Mouse (Mus musculus) intestine, postnatal 0 days (tissue): ENCODE measurements at regions not wholly inside any gene's neighbourhood (a gene's known extent, or its start where the extent isn't known, plus 50 kb on each side); places are given as distances from the start of the nearest gene placed in this dataset.

Experiments
- ATAC-seq: fragments of 200-750 bp; cut with Nextera tagmentation; 2 replicates; pipeline ENCODE4 v1.8.0; 2017; ENCODE audit warnings: mild to moderate bottlenecking, moderate TSS enrichment, moderate library complexity
- H3K27ac ChIP-seq: fragments of 300-500 bp; sonication (generic); 2 replicates; pipeline ENCODE4 v1.5.1; 2014; ENCODE audit warnings: mild to moderate bottlenecking, low read depth, low read length, moderate library complexity
- H3K27me3 ChIP-seq: fragments of 300-500 bp; sonication (generic); replicated peaks from 2 replicates; pipeline ENCODE4 v1.6.1; 2014; ENCODE audit warnings: low read length, mixed read lengths; ENCODE audit not compliant: control insufficient read depth, insufficient read depth
- H3K36me3 ChIP-seq: fragments of 300-500 bp; sonication (generic); 2 replicates; pipeline ENCODE4 v1.6.1; 2014; ENCODE audit warnings: mild to moderate bottlenecking, moderate library complexity; ENCODE audit not compliant: control insufficient read depth, insufficient read depth
- H3K4me1 ChIP-seq: fragments of 300-500 bp; sonication (generic); replicated peaks from 2 replicates; pipeline ENCODE4 v1.6.1; 2014; ENCODE audit warnings: antibody characterized with exemption, low read length, mixed read lengths; ENCODE audit not compliant: control insufficient read depth, insufficient read depth
- H3K4me2 ChIP-seq: fragments of 300-500 bp; sonication (generic); replicated peaks from 2 replicates; pipeline ENCODE4 v1.6.1; 2014; ENCODE audit warnings: low read depth, mild to moderate bottlenecking, moderate library complexity
- H3K4me3 ChIP-seq: fragments of 300-500 bp; sonication (generic); 2 replicates; pipeline ENCODE4 v1.5.1; 2014; ENCODE audit warnings: low read depth, low read length
- H3K9ac ChIP-seq: fragments of 300-500 bp; sonication (generic); 2 replicates; pipeline ENCODE4 v1.6.1; 2014; ENCODE audit warnings: mild to moderate bottlenecking, low read depth, low read length
- H3K9me3 ChIP-seq: fragments of 300-500 bp; sonication (generic); 2 replicates; pipeline ENCODE4 v1.6.1; 2016; ENCODE audit warnings: mixed run types; ENCODE audit not compliant: control insufficient read depth
- CTCF ChIP-seq: sonication (generic); IDR thresholded peaks from 2 replicates; pipeline ENCODE4 v1.5.1; 2016; ENCODE audit warnings: low read depth, mild to moderate bottlenecking, control low read depth, antibody characterized with exemption, moderate library complexity
- WGBS: fragments of 180-500 bp; shearing (Covaris S2); extraction: QIAGEN DNeasy Blood & Tissue Kit; methylation state at CpG from one replicate; pipeline ENCODE4 v1.1.7; 2014; 5-methylcytosine and 5-hydroxymethylcytosine counted together

DNA sequence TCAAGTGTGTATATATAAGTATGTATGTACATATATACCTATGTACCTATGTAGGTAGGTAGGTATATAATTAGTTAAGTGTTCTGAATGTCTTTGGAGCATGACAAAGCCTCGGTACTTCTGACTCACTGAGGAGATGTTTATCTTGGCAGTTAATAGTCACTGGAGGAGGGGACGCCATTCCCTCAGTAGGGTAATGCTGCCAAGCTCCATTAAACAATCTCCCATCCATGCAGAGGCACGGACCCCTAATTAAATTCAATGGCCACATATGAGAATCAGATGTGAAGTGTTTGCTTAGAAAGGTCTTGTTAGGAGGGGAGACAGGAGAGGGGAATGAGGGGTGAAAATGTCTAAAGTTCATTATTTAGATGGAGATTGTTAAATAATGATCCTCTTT lies 99.3 kb downstream of the Fasl start:
- H3K4me1 ChIP-seq = no peaks in the 10 kb centered on the region
- no peaks in the 10 kb centered on the region for H3K36me3 ChIP-seq
- H3K27me3 ChIP-seq = no peaks in the 10 kb centered on the region
- no peak overlapping the region for H3K27ac ChIP-seq
- H3K4me2 ChIP-seq = no peak overlapping the region
- 10% methylated on average over 3 of the region's 3 CpGs for WGBS
- H3K9ac ChIP-seq = no peak overlapping the region
- TF ChIP-seq CTCF = no peak
- no peak overlapping the region for H3K4me3 ChIP-seq
- no peaks in the 10 kb centered on the region for H3K9me3 ChIP-seq
- ATAC-seq = no peak

GRCm38 (mm10) chr1:161687548-161687947 lies 100.7 kb downstream of the Fasl start:
- no peaks in the 10 kb centered on the region for H3K27me3 ChIP-seq
- no peak overlapping the region for H3K9ac ChIP-seq
- no peak overlapping the region for H3K4me3 ChIP-seq
- TF ChIP-seq CTCF = peak; percentile 83
- H3K4me2 ChIP-seq = no peak overlapping the region
- H3K4me1 ChIP-seq = no peaks in the 10 kb centered on the region
- no peaks in the 10 kb centered on the region for H3K9me3 ChIP-seq
- no peak overlapping the region for H3K27ac ChIP-seq
- H3K36me3 ChIP-seq = no peaks in the 10 kb centered on the region
- 22% methylated on average over 12 of the region's 12 CpGs for WGBS
- no peak for ATAC-seq

- Histone ChIP-seq H3K27me3 (no peaks in the 10 kb centered on the region), H3K4me1 (no peaks in the 10 kb centered on the region), H3K9ac (no peak overlapping the region), H3K4me2 (no peak overlapping the region), H3K9me3 (no peaks in the 10 kb centered on the region), H3K27ac (no peak overlapping the region), H3K4me3 (no peak overlapping the region), H3K36me3 (no peaks in the 10 kb centered on the region)
- 72% methylated on average over 6 of the region's 6 CpGs for WGBS
- TF ChIP-seq CTCF = no peak
- no peak for ATAC-seq
Observed at GRCm38 (mm10) chr1:161680558-161680957, 107.7 kb downstream of the Fasl start.

DNA sequence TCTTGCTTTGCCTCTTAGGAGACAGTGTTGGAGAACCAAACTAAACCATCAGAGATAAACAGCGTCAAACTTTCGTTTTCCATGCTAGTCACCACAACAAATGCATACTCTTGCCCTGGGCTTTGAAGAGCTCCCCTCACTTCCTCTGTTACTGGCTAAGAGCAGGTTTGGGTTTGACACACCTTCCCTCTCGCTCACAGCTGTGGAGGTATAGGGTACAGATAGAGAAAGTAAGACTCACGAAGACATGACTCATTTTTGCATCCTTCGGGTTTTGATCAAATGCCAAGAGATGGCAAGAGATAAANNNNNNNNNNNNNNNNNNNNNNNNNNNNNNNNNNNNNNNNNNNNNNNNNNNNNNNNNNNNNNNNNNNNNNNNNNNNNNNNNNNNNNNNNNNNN lies 117.4 kb downstream of the Fasl start:
- Histone ChIP-seq H3K27ac (no peak overlapping the region), H3K4me1 (no peaks in the 10 kb centered on the region), H3K4me3 (no peak overlapping the region), H3K27me3 (no peaks in the 10 kb centered on the region), H3K36me3 (no peaks in the 10 kb centered on the region), H3K9ac (no peak overlapping the region), H3K9me3 (no peaks in the 10 kb centered on the region), H3K4me2 (no peak overlapping the region)
- TF ChIP-seq CTCF = no peak
- 84% methylated on average over 5 of the region's 5 CpGs for WGBS
- no peak for ATAC-seq

DNA sequence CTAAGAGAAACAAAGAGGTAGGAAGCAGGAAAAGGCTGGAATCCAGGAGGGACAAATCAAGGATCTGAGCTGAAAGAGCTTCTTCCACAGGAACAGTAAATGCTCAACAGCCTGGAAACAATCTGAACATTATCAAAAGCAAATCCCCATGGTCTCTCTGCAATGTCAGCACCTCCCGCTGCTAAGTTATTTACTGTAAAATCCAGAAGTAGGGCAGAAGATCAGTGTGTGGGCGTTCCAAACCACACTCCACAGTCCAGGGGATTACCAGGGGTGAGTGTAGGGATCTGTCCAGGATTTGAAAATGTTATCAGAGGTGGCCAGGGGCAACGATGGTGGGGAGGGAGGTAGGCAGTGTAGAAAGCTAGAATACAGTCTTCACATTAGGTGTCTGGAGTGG lies 124.0 kb downstream of the Fasl start:
- H3K36me3 ChIP-seq = no peaks in the 10 kb centered on the region

GRCm38 (mm10) chr1:161663351-161663750 lies 124.9 kb downstream of the Fasl start:
- no peak overlapping the region for H3K9ac ChIP-seq
- H3K27ac ChIP-seq = no peak overlapping the region
- H3K27me3 ChIP-seq = no peaks in the 10 kb centered on the region
- H3K36me3 ChIP-seq = no peaks in the 10 kb centered on the region
- no peaks in the 10 kb centered on the region for H3K4me1 ChIP-seq
- H3K4me2 ChIP-seq = no peak overlapping the region
- H3K4me3 ChIP-seq = no peak overlapping the region
- no peak for TF ChIP-seq CTCF
- ATAC-seq = no peak
- WGBS = 78% methylated on average over 1 of the region's 1 CpGs
- no peaks in the 10 kb centered on the region for H3K9me3 ChIP-seq

More for the DNA sequence above, 124.0 kb downstream of the Fasl start:
- Histone ChIP-seq H3K4me2 (no peak overlapping the region), H3K27ac (no peak overlapping the region), H3K27me3 (no peaks in the 10 kb centered on the region), H3K9ac (no peak overlapping the region), H3K4me1 (no peaks in the 10 kb centered on the region), H3K9me3 (no peaks in the 10 kb centered on the region), H3K4me3 (no peak overlapping the region)
- TF ChIP-seq CTCF = no peak
- WGBS = 55% methylated on average over 3 of the region's 3 CpGs
- no peak for ATAC-seq

DNA sequence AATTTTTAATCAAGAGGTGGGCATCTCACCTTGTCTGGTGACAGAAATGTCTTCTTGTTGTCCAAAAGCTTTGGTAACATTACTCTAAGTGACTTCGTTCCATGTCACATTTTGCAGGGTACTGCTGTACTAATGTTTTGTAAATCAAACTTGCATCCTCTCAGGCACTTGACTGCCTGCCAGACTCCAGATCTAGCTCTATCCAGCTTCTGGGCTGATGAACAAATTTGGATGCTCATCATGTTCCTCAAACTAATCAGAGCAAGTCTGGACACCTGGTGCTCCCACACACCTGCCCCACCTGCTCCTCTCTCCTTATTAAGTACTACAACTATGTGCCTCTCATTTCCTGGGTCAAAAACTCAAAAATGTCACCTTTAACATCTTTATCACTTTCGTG lies 126.1 kb downstream of the Fasl start:
- TF ChIP-seq CTCF = no peak
- H3K27me3 ChIP-seq = no peaks in the 10 kb centered on the region
- H3K9ac ChIP-seq = no peak overlapping the region
- ATAC-seq = no peak
- H3K27ac ChIP-seq = no peak overlapping the region
- WGBS = 85% methylated on average over 2 of the region's 2 CpGs
- H3K4me3 ChIP-seq = no peak overlapping the region
- H3K4me1 ChIP-seq = no peaks in the 10 kb centered on the region
- no peaks in the 10 kb centered on the region for H3K36me3 ChIP-seq
- H3K4me2 ChIP-seq = no peak overlapping the region
- no peaks in the 10 kb centered on the region for H3K9me3 ChIP-seq
